Mouse (Mus musculus) thymus, adult 2 months (tissue): Measurements from ENCODE around the gene Acer1. TPM values are rescaled to one million over a fixed set of nuclear protein-coding genes. Genes with fewer than 3 reads are reported as not detected.
"Not testable (repeated sequence)": the region's sequence is repeated elsewhere in the genome, so short reads cannot be mapped to it uniquely, and the experiment has no call there.

ENCODE experiments used
- DNase-seq: peaks from one replicate; pipeline ENCODE4 v3.0.0; 2021
- H3K27ac ChIP-seq: fragments of 200-500 bp; 2 replicates; pipeline ENCODE4 v1.5.1; 2012; ENCODE audit warnings: low read length, control low read depth; ENCODE audit not compliant: control insufficient read depth, insufficient read depth
- H3K27me3 ChIP-seq: fragments of 200-500 bp; 2 replicates; pipeline ENCODE4 v1.6.1; 2012; ENCODE audit warnings: mild to moderate bottlenecking, low read length, moderate library complexity, mixed read lengths; ENCODE audit not compliant: control insufficient read depth, insufficient read depth
- H3K36me3 ChIP-seq: fragments of 200-500 bp; 2 replicates; pipeline ENCODE4 v1.6.1; 2012; ENCODE audit warnings: mild to moderate bottlenecking, low read length, moderate library complexity; ENCODE audit not compliant: control insufficient read depth, insufficient read depth
- H3K4me1 ChIP-seq: fragments of 200-500 bp; replicated peaks from 2 replicates; pipeline ENCODE4 v1.6.1; 2012; ENCODE audit warnings: low read length; ENCODE audit not compliant: control insufficient read depth, insufficient read depth
- H3K4me3 ChIP-seq: fragments of 200-500 bp; 2 replicates; pipeline ENCODE4 v1.5.1; 2012; ENCODE audit warnings: mild to moderate bottlenecking, low read length, control low read depth, moderate library complexity; ENCODE audit not compliant: control insufficient read depth, insufficient read depth
- CTCF ChIP-seq: fragments of 200-500 bp; IDR thresholded peaks from 2 replicates; pipeline ENCODE4 v1.5.1; 2012; ENCODE audit warnings: mild to moderate bottlenecking, control low read depth, low read length, moderate library complexity, borderline replicate concordance; ENCODE audit not compliant: control insufficient read depth, poor library complexity, insufficient read depth; ENCODE audit errors: extremely low read depth
- POLR2A ChIP-seq: fragments of 200-500 bp; IDR thresholded peaks from 2 replicates; pipeline ENCODE4 v1.6.1; 2012; ENCODE audit warnings: mild to moderate bottlenecking, low read length, control low read depth, moderate library complexity; ENCODE audit not compliant: control insufficient read depth, poor library complexity, insufficient read depth; ENCODE audit errors: extremely low read depth
- WGBS: fragments of 180-500 bp; shearing (Covaris S2); methylation state at CpG from one replicate; pipeline ENCODE4 v1.1.7; 2018; 5-methylcytosine and 5-hydroxymethylcytosine counted together
- polyA plus RNA-seq: library from polyadenylated mRNA; depleted of rRNA; stranded (reverse); fragments of >200 nt; gene quantifications from 2 replicates; pipeline ENCODE4 v1.2.3, GENCODE M21; 2012

Gene Acer1
- polyA plus RNA-seq, 1 experiment: 0.32 TPM

DNA sequence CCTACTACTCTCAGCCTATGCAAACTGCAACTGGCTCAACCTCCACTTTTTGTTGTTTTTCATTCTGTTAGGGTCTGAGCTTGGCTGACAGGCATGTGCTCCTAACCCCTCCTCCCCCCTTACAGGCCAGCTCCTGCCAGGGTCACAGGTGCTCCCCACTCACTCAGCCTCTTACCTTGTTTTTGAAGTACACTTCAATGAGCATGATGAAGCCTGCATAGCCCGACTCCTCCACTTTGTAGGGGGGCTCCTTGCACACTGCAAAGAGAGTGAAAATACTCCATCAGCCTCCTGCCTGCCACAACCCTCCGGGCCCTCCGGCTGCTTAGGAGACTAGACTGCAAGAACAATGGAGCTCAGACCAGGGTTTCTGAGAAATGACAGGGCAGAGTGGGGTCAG, 62.2 kb downstream of the Acer1 start:
- no peak overlapping the region for H3K27ac ChIP-seq
- no peaks in the 10 kb centered on the region for H3K27me3 ChIP-seq
- 79% methylated on average over 3 of the region's 3 CpGs for WGBS
- peaks cover 1% of the 10 kb centered on the region; the same call in 1 of the 2 replicates for H3K4me1 ChIP-seq
- no peak overlapping the region for H3K4me3 ChIP-seq
- DNase-seq: no peak
- TF ChIP-seq POLR2A (no peak), CTCF (no peak)
- H3K36me3 ChIP-seq: peaks cover 10% of the 10 kb centered on the region; the same call in 1 of the 2 replicates

DNA sequence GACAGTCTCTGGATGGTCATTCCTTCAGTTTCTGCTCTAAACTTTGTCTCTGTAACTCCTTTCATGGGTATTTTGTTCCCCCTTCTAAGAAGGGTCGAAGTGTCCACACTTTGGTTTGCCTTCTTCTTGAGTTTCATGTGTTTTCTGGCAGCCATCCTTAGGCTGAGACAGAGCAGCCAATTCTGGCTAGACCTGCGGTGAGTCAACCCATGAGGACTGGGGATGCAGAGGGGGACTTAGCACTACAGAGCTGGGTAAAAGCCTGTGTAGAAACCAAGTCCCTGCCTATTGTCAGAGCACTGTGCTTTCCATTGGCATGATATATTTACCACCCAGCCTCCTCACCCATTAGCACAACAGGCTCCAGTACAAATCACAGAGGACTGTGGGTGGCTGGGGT, 64.8 kb downstream of the Acer1 start:
- no peak for DNase-seq
- Histone ChIP-seq H3K4me1 (peaks cover 12% of the 10 kb centered on the region), H3K4me3 (no peak overlapping the region), H3K27ac (no peak overlapping the region), H3K27me3 (no peaks in the 10 kb centered on the region), H3K36me3 (peaks cover 10% of the 10 kb centered on the region; the same call in 1 of the 2 replicates)
- WGBS: 98% methylated on average over 2 of the region's 2 CpGs
- TF ChIP-seq POLR2A (no peak), CTCF (no peak)

DNA sequence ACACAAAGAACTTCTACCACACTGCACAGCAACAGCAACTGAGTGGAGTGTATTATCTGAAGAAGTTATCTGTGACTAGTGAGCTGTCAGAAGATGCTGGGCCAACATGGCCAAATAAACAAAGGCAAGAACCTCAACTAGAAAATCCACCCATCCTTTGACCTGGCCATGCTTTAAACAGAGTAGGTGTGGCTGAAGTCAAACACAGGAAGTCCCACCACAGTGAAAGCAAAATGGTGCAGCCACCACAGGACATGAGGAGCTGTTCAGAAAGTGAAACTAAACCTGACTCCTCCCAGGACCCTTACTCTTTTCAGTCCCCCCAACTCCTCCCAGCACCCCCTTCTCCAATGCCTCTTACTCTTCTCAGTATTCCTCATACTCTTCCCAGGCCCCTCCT, 68.5 kb downstream of the Acer1 start:
- no peak overlapping the region for H3K4me3 ChIP-seq
- no peaks in the 10 kb centered on the region for H3K27me3 ChIP-seq
- H3K27ac ChIP-seq: peak overlapping the region; percentile 57
- peaks cover 4% of the 10 kb centered on the region; the same call in 1 of the 2 replicates for H3K36me3 ChIP-seq
- no peak for TF ChIP-seq CTCF
- TF ChIP-seq POLR2A: no peak
- DNase-seq: no peak
- peaks cover 17% of the 10 kb centered on the region for H3K4me1 ChIP-seq

GRCm38 (mm10) chr17:56913023-56913422, 68.9 kb downstream of the Acer1 start:
- no peak overlapping the region for H3K4me3 ChIP-seq
- H3K27ac ChIP-seq: peak overlapping the region; percentile 46
- no peaks in the 10 kb centered on the region for H3K27me3 ChIP-seq
- WGBS: 38% methylated on average over 3 of the region's 3 CpGs
- TF ChIP-seq POLR2A (no peak), CTCF (no peak)
- DNase-seq: no peak
- peaks cover 17% of the 10 kb centered on the region for H3K4me1 ChIP-seq
- 0 out of 2 replicates have a peak, but pooled peaks cover 4% of the 10 kb centered on the region for H3K36me3 ChIP-seq

DNA sequence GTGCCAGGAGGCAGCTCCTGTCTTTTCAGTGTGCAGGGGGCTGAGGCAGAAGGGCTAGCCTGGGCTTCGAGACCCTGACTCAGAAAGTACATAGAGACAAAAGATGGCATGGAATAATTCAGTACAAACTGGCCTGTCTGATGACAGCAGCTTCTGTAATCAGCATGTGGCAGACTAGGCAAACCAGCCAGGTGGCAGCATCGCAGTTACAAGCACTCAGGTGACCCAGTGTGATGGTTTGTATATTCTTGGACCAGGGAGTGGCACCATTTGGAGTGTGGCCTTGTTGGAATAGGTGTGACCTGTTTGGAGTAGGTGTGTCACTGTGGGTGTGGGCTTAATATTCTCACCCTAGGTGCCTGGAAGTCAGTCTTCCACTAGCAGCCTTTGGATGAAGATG, 72.2 kb downstream of the Acer1 start:
- not testable (repeated sequence) for H3K27me3 ChIP-seq, H3K4me3 ChIP-seq, H3K36me3 ChIP-seq, DNase-seq, H3K27ac ChIP-seq
- 98% methylated on average over 2 of the region's 2 CpGs for WGBS
- H3K4me1 ChIP-seq: peaks cover 16% of the 10 kb centered on the region

- Histone ChIP-seq H3K27me3 (no peaks in the 10 kb centered on the region), H3K27ac (no peak overlapping the region), H3K4me1 (peaks cover 5% of the 10 kb centered on the region), H3K36me3 (no peaks in the 10 kb centered on the region; the same call in 1 of the 2 replicates), H3K4me3 (no peak overlapping the region)
- TF ChIP-seq POLR2A: no peak
- TF ChIP-seq CTCF: no peak
- 96% methylated on average over 9 of the region's 9 CpGs for WGBS
- DNase-seq: no peak
Measured at GRCm38 (mm10) chr17:56907887-56908286, 74.0 kb downstream of the Acer1 start.

GRCm38 (mm10) chr17:56907096-56907495, 74.8 kb downstream of the Acer1 start:
- H3K4me1 ChIP-seq: peaks cover 5% of the 10 kb centered on the region
- TF ChIP-seq CTCF (no peak), POLR2A (no peak)
- DNase-seq: no peak
- H3K27ac ChIP-seq: no peak overlapping the region
- H3K36me3 ChIP-seq: peaks cover 5% of the 10 kb centered on the region; the same call in 1 of the 2 replicates
- no peak overlapping the region for H3K4me3 ChIP-seq
- 92% methylated on average over 5 of the region's 5 CpGs for WGBS
- H3K27me3 ChIP-seq: no peaks in the 10 kb centered on the region
